Mouse (Mus musculus) T-helper 17 cell (primary cell): ENCODE data around the gene Abr.

Source experiments
- in situ Hi-C, 2 experiments: fragments of 300-600 bp; cut with MboI, MseI; formaldehyde crosslinking; loops; 1 replicate in 1 of 2; 2 replicates in 1 of 2; pipeline ENCODE4 v1.15.1; 2025; ENCODE audit warnings: high pct_unique_total_duplicates in 2 of 2

Gene Abr

DNA sequence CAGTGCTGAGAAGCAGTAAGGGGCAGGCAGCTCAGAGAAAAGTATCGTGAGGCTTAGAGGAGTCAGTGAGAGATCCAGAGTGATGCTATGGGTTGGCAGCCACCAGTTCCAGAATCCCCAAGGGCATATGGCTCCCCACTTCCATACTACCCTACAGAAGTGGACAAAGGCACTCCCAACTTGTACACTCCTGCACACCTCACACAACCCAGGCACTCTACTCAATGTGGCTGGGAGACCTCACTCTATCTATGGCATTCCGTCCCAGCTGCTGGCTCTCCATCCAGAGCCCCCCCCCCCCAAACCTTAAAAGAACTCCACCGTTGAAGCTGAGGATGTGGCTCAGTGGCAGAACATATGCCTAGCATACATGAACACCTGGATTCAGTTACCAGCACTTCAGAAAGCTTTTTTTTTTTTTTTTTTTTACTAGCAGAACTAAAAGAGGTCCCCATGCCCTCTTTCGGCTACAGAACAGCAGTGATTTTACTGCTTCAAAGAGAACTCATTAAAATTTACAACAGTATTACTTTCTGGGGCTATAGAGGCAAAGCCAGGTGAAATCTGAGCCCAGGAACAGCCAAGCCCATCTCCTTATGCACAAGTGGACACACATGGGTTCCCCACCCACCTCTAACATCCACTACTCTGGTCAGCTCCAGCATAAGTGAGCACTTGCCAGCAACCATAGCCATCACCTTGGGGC lies 96.3 kb downstream of the Abr start:
- in situ Hi-C loops: loop anchor here in 1 of 2 experiments (5.0 kb wide), 1 partner anchor 47 kb away; no protein-coding TSS in a partner anchor

DNA sequence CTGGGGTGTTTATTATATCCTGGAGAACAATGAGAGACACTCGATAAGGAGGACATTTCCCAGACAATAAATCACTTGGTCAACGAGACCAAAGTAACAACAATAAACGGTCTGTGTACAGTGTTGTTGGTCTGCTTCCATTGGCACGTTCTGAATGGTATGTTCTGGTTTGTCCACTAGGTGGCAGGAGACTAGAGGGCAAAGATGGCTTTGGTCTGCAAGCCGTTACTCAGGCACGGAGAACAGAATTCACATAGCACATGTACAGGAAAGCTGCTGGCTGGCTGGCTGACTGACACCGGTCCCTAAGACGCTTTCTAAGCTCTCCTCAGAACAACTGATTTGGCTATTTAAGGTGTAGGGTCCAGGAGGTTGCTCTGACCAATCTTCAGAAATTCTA lies 97.2 kb downstream of the Abr start:
- in situ Hi-C loops: loop anchor here in 1 of 2 experiments (5.0 kb wide), 1 partner anchor 47 kb away; no protein-coding TSS in a partner anchor

DNA sequence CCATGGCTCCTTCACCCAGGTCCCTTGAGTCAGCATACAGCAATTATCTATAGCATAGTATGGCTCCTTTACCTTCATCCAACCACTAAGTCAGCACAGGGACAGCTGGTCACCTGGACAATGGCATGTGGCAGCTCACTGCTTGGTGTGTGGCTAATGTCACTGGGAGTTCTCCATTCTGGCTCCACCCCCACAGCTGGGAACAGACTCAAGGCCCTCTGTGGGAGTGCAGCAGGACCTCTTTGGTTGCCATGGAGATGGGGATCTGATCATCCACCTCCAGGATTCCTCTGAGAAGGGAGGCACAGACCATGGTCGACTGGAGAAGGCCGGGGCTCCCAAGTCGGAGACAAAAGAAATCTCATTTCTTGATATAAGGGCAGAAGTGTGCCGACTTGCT lies 98.8 kb downstream of the Abr start:
- in situ Hi-C loops: no loop called here

DNA sequence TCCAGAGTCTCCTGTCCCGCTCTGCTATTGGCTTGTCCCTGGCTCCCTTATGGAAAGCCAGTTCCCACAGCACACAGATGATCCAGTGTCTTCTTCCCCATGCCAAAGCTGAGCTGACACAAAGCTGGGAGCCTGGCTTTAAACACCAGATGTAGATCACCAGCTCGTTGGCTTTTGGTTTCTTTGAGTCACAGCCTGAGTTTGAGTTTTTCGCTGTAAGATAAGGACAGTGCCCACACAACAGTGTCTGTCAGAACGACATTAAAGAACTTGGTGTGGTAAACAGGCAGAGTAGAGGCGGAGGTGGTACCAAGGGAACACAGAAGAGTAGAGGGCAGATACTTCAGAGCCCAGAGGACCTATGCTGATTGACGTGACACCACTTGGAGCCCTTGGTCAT lies 101.2 kb downstream of the Abr start:
- in situ Hi-C loops: no loop called here

DNA sequence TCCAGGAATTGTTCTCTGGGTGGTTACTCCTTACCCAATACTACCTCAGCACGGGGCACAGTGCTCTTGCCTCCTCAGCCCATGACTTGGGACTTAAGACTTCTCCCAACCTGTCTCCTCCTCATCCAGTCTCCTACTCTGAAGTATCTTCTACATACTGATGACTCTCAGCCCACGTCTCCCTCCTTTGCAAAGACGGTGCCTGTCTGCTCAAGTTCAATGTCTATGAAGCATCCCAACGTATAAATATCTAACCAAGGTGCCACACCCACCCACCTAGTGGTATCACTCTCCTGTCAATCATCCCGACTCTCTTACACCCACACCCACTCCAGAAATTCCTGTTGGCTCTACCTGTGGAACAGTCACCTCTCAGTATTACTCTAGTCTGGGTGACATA lies 103.5 kb downstream of the Abr start:
- in situ Hi-C loops: no loop called here

DNA sequence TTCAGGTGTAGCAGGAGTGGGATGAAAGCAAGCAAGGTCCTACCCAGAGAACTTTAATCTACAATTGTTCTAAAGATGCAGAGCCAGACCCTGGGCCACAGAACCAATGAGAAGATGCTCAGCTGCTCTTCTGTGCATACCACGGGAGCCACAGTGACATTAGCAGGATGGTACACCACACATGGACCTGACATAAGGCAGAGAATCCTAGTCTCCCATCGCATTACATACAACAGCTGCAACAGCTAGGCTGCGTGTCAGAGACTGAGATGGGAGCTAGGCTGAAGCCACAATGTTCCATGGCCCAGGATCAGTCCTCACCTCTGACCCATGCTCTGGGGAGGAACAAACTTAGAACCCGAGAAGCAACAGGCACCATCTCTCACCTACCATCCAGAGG lies 104.0 kb downstream of the Abr start:
- in situ Hi-C loops: no loop called here

DNA sequence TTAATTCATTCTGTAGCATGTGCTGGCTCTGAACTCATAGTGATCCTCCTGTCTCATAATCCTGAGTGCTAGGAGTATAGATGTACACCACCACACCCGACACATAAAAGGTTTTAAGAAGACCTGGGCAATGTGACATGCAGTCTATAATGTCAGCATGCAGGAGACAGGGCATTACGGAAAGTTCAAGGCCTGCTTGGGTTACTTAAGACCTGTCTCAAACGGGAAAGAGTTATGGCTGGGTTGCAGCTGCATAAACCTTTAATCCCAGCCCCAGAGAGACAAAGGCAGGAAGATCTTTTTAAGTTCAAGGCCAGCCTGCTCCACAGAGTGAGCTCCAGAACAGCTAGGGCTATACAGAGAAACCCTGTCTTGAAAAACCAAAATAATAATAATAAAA lies 105.2 kb downstream of the Abr start:
- in situ Hi-C loops: no loop called here

DNA sequence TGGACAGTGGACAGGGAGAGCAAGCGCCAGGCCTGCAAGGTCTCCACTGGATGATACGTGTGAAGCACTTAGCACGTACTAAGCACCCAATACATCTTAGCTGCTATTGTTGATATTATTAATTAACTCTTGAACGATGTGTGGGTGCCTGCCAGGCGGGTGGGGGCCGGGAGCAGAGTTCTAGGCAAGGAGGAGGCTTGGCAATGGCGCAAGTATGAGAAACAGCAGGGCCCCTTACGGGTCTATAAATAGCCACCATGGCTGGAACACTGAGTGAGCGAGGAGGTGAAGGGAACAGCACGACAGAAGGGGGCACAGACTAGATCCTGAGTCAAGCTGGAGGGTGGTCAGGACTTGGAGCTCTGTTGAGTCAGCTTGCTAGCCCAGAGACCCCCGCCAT lies 107.0 kb downstream of the Abr start:
- in situ Hi-C loops: no loop called here

DNA sequence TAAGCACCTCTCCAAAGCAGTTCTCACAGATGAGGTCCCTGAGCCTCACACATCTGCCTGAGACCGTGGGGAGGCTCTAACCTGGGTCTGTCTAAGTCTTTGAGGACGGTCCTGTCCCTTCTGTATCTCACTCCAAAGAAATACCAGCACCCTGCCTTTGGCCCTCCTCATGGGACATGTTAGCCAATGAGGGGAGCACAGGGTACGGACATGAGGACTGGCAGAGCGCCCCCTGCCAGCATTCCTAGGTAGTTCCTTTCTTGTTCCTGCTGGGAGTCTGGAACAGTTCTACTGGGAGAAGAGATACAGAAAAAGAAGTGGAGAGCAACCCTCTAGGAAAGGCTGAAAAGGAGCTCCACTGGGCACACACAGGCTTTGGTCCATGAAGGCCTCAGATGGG lies 111.1 kb downstream of the Abr start:
- in situ Hi-C loops: no loop called here

DNA sequence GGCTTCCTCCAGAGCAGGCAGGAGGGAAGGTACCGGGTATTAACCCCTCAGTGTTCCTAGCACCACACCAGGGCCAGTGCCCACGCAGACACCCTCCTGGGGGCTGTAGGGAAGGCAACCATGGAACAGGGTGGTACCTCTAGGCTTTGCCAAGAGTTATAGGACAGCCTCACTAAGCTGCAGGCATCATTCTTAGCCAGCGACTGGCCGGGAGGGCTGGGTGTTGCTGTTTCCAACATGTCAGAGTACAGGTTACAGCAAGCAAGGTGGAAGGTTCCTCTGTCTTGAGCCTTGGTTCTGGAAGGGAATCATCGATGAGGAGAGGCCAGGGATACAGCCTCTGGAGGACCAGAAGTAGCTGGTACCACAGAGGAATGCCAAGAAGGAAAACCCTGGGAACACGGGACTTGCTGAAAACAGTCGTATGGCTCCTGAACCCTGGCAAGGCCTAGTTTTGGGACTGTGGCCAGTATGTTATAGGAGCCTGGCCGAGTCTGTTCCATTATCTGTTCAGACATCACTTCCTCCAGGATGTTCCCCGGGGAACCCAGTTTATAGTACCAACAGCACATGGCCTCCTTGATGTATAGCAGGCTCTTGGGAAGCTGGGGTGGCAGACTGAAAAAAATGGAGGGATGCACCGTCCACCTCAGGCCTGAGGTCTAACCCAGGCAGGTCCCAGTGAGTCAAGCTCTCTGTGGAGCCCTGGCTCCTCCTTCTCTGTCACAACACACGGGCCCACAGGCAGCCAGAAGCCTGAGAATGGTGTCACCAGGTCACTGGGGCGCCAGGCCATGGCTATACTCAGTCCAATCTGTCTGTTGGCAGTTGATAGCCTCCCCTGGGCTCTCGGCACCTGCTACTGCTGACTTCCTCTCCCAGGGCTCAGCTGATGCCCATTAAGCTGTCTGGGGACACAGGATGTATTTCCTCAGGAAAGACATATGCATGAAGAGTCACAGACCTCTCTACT lies 112.1 kb downstream of the Abr start:
- in situ Hi-C loops: no loop called here

DNA sequence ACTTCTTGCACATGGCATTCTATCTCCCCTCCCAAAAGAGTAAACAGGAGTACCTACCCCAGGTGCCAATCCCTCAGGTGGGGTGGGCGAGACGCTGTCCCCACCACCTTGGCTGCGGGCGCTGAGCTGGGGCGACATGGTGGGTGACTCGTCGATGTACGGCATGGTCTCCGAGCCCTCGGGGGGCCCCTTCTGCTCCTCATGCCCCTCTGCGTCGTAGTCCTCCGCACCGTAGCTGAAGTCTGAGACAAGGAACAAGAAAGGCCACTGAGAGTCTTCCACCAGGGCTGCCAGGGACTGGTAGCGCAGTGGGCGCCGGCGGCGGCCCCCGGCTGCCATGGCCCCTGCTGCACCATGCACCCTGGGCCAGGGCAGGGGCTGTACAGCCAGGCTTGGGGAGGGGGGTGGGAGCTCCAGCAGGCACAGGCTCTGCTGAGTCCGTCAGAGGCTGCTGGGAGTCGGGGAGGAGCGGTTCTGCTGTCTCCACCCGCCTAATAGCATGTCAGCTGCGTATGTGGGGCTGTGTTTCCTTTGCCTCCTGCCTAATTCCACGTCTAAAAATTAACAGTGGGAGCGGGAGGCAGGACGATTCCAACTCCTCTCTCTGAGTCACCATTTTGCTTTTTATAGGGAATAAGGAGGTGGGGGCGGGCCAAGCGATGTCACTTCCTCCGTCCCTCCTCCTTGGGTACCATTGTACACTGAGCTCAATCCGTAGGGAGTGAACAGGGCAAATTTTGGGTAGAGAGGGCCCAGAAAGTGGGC lies 113.1 kb downstream of the Abr start:
- in situ Hi-C loops: no loop called here

DNA sequence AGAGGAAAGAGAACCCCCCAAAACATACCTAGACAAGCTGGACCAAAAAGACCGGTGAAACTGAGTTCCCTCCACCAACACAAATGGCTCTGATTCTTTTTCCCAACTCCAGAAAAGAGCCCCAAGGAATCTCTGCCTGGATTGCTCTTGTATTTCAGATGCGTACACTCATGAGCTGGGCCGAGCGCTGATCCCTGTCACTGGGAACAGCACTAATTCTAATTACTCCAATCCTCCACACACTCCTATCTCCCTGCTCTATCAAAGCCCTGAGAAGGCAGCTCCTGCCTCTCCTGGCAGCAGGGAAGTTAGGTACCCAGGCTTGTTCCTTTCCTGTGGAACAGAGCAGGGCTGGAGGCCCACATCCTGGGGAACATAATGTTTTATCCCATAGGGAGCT lies 114.0 kb downstream of the Abr start:
- in situ Hi-C loops: no loop called here

DNA sequence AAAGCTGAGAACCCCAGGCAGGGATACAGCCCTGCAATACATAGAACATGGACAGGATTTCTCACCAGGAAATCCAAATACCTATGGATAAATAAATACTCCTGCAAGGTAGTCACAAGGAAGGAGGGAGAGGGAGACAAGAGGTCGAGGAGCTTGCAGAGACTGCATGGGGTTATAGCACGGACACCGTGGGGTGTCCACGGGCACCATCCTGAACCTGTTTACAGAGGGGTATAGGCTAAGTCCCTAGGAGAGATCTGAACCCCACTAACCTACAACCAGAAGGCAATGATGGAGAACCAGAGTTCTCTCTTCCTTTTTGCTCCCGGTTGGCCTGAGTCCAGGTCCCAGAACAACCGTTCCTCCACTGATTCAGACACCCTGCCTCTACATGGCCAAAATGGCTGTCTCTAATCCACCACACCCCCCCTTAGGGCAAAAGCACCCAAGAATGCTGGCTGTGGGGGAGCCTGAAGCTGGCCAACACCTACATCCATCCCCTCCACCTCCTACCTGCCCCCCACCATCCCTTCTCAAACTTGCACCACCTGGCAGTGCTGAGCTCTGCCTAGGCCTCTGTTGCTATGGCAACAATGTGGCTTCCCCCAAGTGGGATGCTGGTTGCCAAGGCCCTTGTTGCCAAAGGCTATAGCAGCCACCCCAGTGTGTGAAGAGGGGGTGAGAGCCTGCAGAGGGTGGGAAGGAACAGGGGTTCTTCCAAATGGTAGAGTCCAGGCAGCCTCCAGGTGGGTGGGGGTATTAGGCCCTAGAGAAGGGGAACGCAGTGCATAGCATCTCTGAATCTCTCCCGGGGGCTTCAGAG lies 114.6 kb downstream of the Abr start:
- in situ Hi-C loops: no loop called here

DNA sequence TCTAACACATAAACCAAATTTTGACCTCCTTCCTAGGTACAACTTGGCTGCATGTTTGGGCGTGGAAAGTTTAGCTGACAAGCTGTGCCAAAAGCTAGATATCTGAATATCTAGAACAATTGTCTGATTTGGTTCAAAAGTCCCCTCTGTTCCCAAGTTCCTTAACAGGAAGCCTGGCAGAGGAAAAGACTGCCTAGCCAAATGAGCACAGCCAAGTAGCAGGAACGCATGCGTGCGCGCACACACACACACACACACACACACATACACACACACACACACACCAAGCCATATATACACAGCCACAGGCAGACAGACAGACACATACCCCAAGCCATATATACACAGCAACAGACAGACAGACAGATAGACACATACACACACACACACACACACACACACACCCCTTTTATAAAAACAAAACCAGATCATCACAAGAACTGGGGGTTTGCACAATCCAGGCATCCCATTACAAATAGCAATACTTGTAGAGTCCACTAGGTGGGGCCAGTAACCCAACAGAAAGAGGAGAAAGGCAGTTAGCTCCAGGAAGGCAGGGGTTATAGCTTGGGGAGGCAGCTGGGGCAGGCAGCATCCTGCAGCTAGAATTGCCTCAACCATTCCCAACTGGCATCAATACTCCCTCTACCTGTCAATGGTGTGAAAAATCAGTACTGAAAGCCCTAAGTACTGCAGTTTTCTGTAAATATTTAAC lies 115.4 kb downstream of the Abr start:
- in situ Hi-C loops: no loop called here

DNA sequence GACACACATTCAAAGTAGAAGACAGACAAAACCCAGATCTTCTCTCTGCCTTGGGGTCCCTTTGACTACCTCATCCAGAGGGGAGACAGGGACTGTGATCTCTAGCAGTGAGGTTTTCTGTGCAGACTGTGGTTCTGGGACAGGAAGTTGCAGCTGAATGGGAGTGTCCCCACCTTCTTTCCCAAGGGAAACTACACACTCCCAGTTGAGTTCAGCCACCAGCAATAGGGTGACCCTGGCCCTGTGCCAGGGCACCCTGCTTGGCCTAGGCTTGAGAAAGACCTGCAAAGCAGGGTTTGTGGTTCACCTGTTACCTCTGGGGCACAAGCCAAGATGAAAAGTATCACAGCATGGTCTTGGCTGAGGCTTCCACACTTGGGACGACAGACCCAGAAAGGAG lies 117.0 kb downstream of the Abr start:
- in situ Hi-C loops: no loop called here

DNA sequence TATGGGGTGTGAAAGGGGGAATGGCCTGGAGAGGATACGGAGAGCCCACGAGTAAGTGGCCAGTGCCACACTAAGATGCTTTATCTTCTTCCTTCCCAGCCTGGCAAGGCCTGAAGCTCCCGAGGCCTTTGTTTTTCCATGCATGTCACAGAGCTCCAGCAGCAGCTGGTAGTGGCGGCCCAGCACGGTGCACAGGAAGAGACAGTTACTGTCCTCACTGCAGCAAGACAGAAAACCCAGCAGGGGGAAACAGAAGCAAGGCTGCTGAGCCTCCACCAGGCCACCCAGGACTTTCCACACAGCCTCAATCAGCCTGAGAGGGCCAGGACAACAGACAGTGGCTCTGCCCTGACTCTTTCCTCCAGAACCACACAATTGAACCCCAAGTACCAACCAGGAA lies 118.1 kb downstream of the Abr start:
- in situ Hi-C loops: loop anchor here in 1 of 2 experiments (5.0 kb wide), 1 partner anchor 52 kb away; no protein-coding TSS in a partner anchor

DNA sequence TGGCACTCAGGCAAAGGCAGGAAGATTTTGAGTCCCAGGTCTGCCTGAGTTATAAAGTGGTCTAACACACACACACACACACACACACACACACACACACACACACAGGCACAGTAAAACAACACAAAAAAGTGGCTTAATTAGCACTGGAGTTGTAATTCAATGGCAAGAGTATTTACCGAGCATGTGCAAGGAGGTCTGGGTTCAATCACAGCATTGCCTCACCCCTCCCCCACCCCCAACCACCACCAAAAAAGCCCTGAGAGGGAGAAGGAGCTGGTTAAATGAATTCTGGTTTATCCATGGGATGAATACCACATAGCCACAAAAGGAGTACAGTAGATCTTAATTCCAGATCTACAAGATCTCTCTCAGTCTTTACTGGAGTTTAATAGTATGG lies 122.1 kb downstream of the Abr start:
- in situ Hi-C loops: loop anchor here in 1 of 2 experiments (5.0 to 25.0 kb wide), 2 partner anchors 48 to 938 kb away; no protein-coding TSS in a partner anchor

DNA sequence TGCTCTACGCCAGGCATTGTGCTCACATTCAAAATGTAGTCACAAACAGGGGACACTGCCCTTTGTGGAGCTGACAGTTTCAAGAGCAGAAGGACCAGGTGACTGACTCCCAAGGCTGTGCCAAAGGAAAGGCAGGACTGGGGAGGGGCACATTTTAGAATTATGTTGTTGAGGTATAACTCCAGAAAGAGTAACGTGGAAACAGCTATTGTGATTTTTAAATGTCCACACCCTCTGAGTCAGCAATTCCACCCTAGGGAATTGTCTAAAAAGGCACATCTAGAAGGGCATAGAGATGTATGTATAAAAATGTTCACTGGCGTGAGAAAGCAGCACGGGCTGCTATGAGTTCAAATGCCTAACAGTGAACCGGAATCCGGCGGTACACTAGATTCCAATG lies 122.5 kb downstream of the Abr start:
- in situ Hi-C loops: loop anchor here in 1 of 2 experiments (25.0 kb wide), 1 partner anchor 937 kb away; no protein-coding TSS in a partner anchor

DNA sequence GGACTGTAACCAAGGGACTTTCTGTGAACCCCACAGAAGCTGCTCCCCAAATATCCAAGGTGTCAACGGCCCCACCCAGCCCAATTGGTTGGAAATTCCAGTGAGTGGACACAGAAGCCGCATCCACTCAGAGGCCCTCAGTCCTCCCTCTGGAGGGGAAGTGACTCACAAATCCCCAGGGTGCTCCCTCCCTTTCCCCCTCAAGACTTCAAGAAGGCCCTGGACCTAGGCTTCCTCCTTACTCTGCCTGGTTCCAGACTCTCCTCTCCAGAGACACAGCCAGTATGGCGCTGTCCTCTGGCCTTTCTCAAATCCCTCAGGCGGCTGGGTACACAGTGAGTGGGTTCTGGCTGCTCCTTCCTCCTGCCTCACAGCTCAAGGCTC lies 124.4 kb downstream of the Abr start:
- in situ Hi-C loops: loop anchor here in 1 of 2 experiments (25.0 kb wide), 1 partner anchor 935 kb away; no protein-coding TSS in a partner anchor
